In the genomic region with DNA sequence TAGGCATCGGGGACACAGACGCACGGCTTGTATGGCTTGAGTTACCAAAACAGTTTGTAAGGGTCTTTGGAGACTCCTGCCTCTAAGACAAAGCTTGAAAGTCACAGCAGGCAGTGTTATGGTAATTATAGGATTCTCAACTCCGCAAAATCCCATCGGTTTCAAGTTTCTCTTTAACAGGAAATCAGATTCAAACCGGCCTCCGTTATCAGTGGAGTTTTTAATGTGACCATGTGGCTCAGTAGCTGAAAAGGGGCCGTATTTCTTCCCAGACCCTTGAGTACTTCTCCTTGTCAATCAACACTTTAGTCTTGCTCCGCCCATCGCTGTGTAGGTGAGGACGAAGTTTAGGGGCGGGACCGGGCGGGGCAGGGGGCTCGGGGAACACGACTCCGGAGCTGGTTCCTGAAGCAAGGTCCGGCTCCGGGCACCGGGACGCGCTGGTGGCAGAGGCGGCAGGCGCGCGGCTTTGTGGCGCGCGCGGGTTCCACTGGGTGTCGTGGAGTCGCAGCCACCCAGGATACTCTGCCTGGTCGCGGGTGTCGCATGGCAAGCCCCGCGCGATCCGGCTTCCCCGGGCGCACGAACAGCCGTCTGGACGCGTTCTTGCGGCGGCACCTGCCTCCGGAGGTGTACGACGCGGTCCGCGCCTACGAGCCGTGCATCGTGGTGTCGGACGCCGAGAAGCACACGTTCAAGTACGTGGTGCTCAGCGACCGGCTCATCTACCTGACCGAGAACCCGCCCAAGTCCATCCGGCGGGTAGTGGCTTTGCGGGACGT, we compare ENCODE assay signal across 9 mouse cellular contexts. TPM values are rescaled to one million over a fixed set of nuclear protein-coding genes. Genes with fewer than 3 reads are reported as not detected.
A peak's percentile ranks its signal among the peaks of the same experiment; 100 is the strongest.
DNase-seq lines count a peak whose midpoint lies in the region; ATAC-seq and TF ChIP-seq lines count a peak whose summit lies in the region.
"Had no signal": no experiment of that assay in that cellular context is flagged by ENCODE, and none has a peak within 500 bp of the region (broad histone marks: within the 10 kb centered on the region; RNA-seq: fewer than 3 reads in every experiment).

A gene (plus strand): TSS at position 317 of the 782 bp plus-strand sequence.

- no peak within 1 kb of the TSS for H3K27ac ChIP-seq in hindbrain, embryonic 12.5 days
- H3K27ac ChIP-seq in liver, embryonic 13.5 days, result no peak within 1 kb of the TSS

- H3K9ac ChIP-seq in hindbrain, embryonic 12.5 days, result peak within 1 kb of the TSS; percentile 54
- peak within 1 kb of the TSS; percentile 38; the same call in 1 of the 2 replicates for H3K9ac ChIP-seq in liver, embryonic 13.5 days

- peaks cover 36% of the 10 kb centered on the region for H3K27me3 ChIP-seq in E14TG2a.4 (ENCODE audit: insufficient read depth, low read length)
- peaks cover 41% of the 10 kb centered on the region for H3K27me3 ChIP-seq in hindbrain, embryonic 12.5 days
- peaks cover 46% of the 10 kb centered on the region for H3K27me3 ChIP-seq in liver, embryonic 13.5 days

- peak; percentile 12 for DNase-seq in cerebellum, adult 11 months
- no peak for DNase-seq in cerebellum, adult 9-10 months
- DNase-seq in embryo, embryonic 10.5 days (ENCODE audit: low spot score), result peak; percentile 74
- no peak for DNase-seq in liver, embryonic 13.5 days
- DNase-seq in neural tube, embryonic 10.5 days (ENCODE audit: extremely low spot score, low spot score), result peak; percentile 62
- DNase-seq in ovary, adult 18-20 months (ENCODE audit: low spot score), result no peak

- peaks cover 29% of the 10 kb centered on the region for H3K4me1 ChIP-seq in E14TG2a.4 (replicated peaks; ENCODE audit: low read depth, low read length)
- peaks cover 17% of the 10 kb centered on the region for H3K4me1 ChIP-seq in hindbrain, embryonic 12.5 days
- peaks cover 11% of the 10 kb centered on the region for H3K4me1 ChIP-seq in liver, embryonic 13.5 days (replicated peaks)

- H3K4me2 ChIP-seq in hindbrain, embryonic 12.5 days (replicated peaks), result peak within 1 kb of the TSS; percentile 95
- peak within 1 kb of the TSS; percentile 77 for H3K4me2 ChIP-seq in liver, embryonic 13.5 days

- TF ChIP-seq CTCF in E14TG2a.4 (conservative IDR thresholded peaks at IDR 0.05; ENCODE audit: low read length), result no peak

- WGBS in hindbrain, embryonic 12.5 days, result under 1% methylated on average over 69 of the region's 69 CpGs
- WGBS in liver, embryonic 13.5 days (ENCODE audit: insufficient replicate concordance), result under 1% methylated on average over 67 of the region's 69 CpGs

- ATAC-seq in hindbrain, embryonic 12.5 days (ENCODE audit: low FRiP score), result peak; percentile 49; the same call in 1 of the 2 replicates
- ATAC-seq in liver, embryonic 13.5 days (ENCODE audit: low read depth), result no peak

- H3K36me3 ChIP-seq in E14TG2a.4 (ENCODE audit: insufficient read depth, low read length), result no peaks in the 10 kb centered on the region
- H3K36me3 ChIP-seq in hindbrain, embryonic 12.5 days, result no peaks in the 10 kb centered on the region
- no peaks in the 10 kb centered on the region for H3K36me3 ChIP-seq in liver, embryonic 13.5 days

- H3K9me3 ChIP-seq in E14TG2a.4 (ENCODE audit: low read length), result no peaks in the 10 kb centered on the region
- H3K9me3 ChIP-seq in hindbrain, embryonic 12.5 days (replicated peaks), result no peaks in the 10 kb centered on the region
- H3K9me3 ChIP-seq in liver, embryonic 13.5 days (replicated peaks), result no peaks in the 10 kb centered on the region

- peak within 1 kb of the TSS; percentile 86 for H3K4me3 ChIP-seq in E14TG2a.4 (replicated peaks; ENCODE audit: low read length)
- H3K4me3 ChIP-seq in hindbrain, embryonic 12.5 days, result peak within 1 kb of the TSS; percentile 50
- peak within 1 kb of the TSS; percentile 57 for H3K4me3 ChIP-seq in liver, embryonic 13.5 days (replicated peaks)

RNA-seq across cellular contexts. Expression of the gene that starts here (rescaled TPM):
- polyA plus RNA-seq in hindbrain, embryonic 12.5 days (2016; fragmentation: Nextera tagmentation; extraction: Ambion mirVana), result 0.09 and 0.18 TPM in 2 replicates
- 0.07 TPM in 1 of 2 replicates, not detected in the other for polyA plus RNA-seq in liver, embryonic 13.5 days (2015; fragmentation: Nextera tagmentation; extraction: Ambion mirVana)
- polyA plus RNA-seq: C2C12 had no signal

Comparison
In these comparisons a context has a peak if more than half of its experiments do, and no peak if none do; other contexts are left out.
1. DNase-seq: peak in cerebellum, adult 11 months (single experiment), embryo, embryonic 10.5 days (single experiment) and neural tube, embryonic 10.5 days (single experiment); none in cerebellum, adult 9-10 months (single experiment), liver, embryonic 13.5 days (single experiment) and ovary, adult 18-20 months (single experiment).
2. Peak in ATAC-seq, H3K4me3 ChIP-seq, H3K9ac ChIP-seq and H3K4me2 ChIP-seq in hindbrain, embryonic 12.5 days; RNA of the gene not detected or under 1 TPM.
3. Peak in every context shown above with its lines, with median percentiles within 50 percentile points of each other: H3K4me3 ChIP-seq.